Mouse (Mus musculus) NIH3T3 (cell line): ENCODE measurements around the gene Acap3.

Experiments used
- DNase-seq: peaks from one replicate; pipeline ENCODE4 v3.0.0-alpha.2; 2012; ENCODE audit warnings: low read depth

The Acap3 gene

DNA sequence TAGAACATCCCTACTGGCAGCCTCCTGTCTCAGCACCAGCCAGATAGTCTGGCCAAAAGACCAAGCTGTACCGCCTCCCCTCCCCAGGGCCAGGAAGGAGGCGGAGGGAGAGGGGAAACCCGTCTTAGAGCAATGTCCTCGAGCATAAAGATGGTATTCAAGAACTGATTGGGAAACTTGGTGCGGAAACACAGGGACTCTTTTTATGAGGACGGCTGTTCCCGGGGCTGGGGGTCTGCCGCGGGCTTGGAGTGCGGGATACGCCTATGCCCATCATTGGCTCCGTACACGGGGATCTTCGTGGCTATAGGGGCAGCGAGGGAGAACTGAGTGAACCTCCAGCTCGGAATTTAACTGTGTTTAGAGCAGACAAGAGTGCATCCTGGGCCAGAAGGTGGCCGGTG, 51.4 kb downstream of the Acap3 start:
- peak; percentile 58 for DNase-seq

DNA sequence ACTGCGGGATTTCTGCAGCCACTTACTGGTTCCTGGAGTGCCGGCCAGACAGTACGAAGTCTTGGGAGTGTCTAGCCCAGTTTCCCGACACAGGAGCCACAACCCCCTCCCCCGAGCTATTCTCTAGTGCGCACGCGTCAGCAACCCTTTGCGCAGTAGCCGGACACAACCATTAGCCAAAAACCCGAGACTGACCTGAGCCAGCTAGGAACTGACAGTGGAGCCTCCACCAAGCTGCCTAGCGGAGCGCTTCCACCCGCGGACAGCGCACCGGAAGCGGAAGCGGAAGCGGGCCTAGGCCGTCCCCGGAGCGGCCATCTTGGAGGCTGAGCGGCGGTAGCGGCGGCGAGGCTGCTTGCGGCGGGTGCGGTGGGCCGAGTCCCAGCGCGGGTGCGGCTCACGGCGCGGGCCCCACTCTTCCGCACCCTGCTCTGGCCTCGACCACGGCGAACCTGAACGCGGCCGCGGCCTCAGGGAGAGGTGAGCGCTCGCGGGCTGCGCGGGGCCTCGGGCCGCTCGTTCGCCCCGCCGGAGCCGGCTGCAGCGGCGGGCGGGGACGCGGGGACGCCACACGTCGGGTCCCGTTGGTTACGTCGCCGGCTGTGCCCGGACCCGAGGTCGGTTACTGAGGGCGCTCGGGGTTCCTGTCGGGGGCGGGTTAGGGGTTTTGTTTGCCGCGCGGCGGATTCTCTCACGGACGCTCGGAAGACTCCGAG, 52.1 kb downstream of the Acap3 start, which contains the start of gene Ube2j2:
Gene Ube2j2 (plus strand): TSS at position 298 of the 716 bp plus-strand sequence.
- peak; percentile 96 for DNase-seq

DNA sequence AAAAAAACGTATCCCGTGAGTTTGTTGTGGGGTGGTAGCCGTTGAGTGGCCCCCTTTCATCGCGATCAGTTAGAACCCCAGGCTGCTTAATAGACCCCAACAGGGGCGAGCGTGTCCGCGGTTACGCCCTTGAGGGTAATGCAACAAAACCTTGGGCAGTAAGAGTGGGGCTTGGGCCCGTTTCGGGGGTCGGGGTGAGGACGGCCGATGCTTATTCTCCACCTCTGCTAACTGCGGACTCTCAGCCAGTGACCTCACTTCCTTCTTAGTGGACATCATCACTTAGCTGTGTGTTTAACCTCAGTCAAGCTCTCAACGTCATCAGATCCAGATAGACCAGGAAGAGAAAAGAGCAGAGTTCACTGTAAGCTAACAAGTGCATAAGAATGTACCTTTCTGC, 52.6 kb downstream of the Acap3 start:
- no peak for DNase-seq

DNA sequence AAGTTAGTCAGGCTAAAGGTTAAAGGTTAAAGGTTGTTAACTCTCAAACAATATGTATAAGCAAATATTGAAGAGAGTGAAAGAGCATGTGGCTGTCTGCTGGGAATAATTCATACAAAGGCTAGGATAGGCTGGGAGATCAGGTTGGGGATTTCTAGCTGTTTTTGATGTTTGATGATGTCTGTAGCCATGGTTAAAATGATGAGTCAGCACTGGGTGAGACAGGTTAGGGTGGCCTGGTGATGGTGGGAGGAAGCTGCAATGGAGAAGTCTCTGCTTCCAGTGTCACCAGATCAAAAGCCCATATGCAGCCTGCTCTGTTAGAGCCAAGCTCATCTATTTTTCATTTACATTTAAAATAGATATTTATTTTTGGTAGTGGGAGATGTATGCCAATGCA, 55.5 kb downstream of the Acap3 start:
- no peak for DNase-seq

DNA sequence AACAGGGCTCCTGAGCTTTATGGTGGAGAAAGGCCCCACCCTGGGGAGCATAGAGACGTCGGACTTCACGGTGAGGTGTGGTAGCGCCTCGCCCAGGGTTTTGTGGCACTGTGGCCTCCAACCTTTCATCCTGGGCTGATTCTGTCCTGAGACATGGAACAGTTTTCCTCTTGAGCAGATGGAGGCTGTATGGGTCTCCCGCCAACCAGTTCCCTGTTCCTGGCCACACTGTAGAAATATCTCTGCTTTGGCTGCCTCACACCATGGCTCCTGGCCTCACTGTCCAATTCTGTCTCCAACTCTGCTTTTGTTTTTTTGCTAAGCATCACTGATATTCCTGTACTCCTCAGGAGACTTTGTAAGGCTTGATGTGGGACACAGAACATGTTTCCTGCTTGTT, 63.9 kb downstream of the Acap3 start:
- no peak for DNase-seq
